Mouse (Mus musculus) ES-CJ7 (cell line): ENCODE measurements around the gene Olfr547.
"Not testable (repeated sequence)": the region's sequence is repeated elsewhere in the genome, so short reads cannot be mapped to it uniquely, and the experiment has no call there.

Experiments
- DNase-seq: peaks from one replicate; pipeline ENCODE4 v3.0.0; 2011; ENCODE audit warnings: low read depth, low spot score

The Olfr547 gene

DNA sequence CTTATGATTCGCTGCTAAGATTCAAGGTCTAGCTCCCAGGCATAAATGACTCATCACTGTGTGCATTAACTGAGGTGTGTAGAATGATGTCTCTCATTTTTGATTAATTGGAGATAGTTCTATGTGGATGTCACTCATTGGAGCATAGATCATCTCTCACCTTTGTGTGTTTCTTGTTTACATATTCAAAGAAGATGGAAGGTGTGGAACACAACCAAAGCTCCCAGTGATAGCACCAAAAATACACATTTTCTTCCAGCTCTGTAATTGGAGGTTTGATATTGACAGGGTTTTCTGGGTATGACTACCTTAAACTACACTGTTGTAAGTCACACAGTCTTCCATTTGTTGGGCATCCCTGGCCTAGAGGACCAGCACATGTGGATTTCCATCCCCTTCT is at the start of gene Olfr547:
Olfr547 (plus strand) TSS at position 301 of the 400 bp plus-strand sequence.
- DNase-seq = no peak

DNA sequence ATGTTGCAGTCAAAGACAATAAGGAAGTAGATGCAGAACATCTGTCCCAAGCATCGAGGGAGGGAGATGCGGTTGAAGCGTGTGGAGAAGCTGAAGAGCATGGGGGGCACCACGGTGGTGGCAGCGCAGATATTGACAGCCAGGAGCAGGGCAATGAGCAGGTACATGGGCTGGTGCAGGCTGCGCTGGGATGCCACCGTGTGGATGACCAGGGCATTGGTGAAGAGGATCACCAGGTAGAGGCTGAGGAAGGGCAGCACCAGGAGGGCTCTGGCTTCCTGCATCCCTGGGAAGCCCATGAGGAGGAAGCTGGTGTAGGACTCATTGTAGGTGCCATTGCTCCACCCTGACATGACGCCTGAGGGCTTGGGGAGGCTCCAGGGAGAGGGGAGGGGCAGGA is 49.8 kb upstream of the Olfr547 start:
- DNase-seq = not testable (repeated sequence)

DNA sequence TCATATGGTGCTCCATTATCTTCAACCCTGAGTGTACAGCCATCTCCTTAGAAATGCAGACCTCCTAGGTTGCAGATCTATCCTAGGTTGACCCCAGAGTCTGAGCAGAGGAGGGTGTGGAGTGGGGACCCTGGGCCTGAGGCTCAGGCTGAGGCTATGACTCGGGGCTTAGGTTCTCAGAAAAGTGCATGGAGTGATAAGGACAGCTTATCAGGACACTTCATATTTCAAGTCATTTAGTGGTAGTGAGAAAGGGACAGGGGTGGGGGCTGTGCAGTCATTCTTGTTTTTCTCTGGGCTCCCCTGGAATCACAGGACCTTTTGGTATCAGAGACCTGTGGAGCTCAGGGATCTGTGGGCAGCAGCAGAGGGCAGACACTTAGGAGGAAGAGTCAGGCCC is 48.4 kb upstream of the Olfr547 start:
- no peak for DNase-seq

DNA sequence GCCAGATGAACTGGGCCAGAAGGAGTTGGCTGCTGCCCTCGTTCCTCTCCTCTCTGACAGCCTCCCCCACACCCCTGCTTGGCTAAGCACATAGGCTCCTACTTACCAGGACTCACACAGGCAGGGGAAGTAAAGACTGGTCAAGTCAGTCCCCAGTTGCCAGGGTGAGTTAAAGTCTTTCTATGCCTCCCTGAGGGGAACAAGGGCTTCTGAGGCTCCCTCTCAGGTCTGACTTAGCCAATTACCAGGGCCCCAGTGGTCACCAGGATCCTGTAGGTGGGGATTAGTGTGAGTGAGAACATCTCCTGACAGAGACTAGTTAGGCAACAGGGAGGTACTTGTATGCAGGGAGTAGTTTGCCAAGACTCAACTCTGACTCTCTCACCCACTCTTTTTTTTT is 46.4 kb upstream of the Olfr547 start, which contains the start of gene Olfr544:
Olfr544 (minus strand) TSS at position 153 of the 400 bp plus-strand sequence.
- no peak for DNase-seq

DNA sequence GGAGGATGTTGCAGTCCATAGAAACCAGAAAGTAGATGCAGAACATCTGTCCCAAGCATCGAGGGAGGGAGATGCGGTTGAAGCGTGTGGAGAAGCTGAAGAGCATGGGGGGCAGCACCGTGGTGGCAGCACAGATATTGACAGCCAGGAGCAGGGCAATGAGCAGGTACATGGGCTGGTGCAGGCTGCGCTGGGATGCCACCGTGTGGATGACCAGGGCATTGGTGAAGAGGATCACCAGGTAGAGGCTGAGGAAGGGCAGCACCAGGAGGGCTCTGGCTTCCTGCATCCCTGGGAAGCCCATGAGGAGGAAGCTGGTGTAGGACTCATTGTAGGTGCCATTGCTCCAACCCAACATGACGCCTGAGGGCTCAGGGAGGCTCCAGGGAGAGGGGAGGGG is 40.1 kb upstream of the Olfr547 start:
- DNase-seq = not testable (repeated sequence)

DNA sequence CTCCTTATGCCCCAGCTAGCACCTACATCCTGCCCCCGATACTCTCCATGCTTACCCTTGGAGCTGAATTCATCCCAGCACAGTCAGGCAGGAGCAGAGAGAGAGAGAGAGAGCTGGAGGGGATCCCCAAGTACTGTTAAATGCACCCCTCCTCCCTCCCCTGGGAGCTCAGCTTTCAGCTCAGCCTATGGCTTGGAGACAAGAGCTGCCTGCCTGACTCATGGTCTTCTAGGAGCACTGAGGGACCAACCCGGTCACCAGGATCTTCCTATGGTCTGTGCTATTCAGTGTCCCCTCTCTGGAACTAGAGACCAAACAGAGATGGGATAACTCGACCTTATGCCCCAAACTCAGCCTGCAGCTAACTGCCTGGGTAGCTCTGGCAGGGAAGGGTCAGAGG is 35.1 kb upstream of the Olfr547 start, which contains the start of gene Olfr545:
Olfr545 (minus strand) TSS at position 101 of the 400 bp plus-strand sequence.
- no peak for DNase-seq

DNA sequence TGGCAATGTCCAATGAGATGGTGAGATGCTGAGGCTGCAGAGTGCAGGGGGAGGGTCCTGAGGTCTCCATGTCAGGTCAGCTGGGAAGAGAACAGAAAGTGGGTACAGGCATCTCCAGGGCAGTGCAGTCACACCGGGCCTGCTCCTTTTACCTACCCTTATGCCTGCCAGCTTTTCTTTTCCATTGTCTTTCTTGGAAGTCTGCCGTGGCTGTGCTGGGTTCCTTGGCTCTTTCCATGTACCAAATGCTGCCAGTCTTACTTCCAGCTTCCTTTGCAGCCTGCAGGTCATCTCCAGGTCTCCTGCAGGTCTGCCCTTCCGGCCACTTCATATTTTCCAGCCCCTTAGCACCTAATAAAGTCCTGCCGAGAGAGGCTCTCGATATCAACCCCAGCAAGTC is 32.6 kb upstream of the Olfr547 start:
- DNase-seq = no peak

DNA sequence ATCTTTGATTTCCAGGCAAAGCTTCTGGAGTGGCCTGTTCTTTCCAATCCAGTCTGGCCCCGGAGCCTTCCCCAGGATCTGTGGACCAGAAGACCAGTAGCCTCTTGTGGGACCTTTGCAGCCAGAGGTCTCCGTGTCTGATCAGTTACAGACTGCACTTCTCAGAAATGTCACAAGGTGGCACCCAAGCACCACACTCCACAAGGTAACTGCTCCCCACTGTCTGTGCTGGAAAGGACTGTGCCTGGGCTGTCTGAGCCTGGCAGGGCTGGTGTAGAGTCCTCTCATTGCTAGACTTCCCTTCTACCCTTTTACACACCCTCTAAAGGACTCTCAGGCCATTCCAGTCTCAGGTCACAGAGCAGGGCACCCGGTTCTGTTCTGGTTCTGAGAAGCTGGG is 27.7 kb upstream of the Olfr547 start:
- DNase-seq = peak; percentile 77

DNA sequence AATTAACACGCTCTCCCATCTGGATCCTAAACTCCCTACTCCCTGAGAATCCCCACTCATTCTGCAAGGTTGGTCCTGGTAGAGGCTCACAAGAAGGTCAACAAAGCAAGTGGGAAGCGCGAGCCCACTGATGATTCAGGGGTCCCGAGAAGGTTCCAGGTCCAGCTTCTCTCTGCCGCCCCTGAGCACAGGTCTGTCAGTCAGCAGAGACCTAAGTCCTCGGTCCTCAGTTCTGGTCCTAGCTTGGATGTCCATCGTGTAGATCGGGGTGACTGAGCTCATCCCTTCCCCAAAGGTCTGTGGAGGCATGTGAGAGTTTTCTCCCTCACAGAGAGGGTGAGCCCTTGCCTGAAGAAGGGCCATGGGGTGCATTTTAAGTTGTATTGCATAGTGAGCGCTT is 26.5 kb upstream of the Olfr547 start:
- no peak for DNase-seq

DNA sequence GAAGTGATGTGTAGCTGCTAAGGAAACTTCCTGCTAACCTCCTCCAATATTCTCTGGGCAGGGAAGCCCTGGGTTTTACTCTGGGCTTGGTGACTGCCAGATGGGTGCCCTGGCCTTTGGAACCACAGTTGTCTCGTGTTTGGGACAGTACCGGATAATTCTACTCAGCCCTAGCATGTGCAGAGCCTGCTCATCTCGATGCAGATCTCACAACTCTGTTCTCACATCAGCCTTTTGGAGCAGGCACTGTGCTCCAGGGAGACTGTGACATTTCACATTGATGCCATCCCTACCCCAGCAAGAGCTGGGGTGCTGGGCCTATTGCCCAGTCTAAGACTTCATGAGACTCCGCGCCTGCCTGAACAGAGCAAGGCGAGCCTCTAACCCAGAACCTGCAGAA is 25.9 kb upstream of the Olfr547 start:
- no peak for DNase-seq

DNA sequence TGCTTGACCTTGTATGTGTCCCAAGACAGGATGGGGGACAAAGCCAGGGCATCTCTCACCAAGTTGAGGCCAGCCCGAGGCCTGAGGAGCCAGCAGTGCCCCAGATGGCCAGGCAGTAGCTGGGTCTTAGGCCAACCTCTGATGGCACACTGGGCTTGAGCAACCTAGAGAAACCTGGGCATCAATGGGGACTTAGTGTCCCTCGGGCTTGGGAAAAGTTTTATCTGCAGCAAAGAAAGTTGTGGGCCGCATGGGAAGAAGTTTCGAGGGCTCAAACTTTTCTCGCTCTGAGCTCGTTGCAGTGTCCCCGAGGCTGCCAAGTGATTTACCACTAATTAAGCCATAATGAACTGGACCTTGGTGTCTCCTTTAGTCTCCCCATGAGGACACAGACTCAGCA is 24.8 kb upstream of the Olfr547 start:
- DNase-seq = no peak

DNA sequence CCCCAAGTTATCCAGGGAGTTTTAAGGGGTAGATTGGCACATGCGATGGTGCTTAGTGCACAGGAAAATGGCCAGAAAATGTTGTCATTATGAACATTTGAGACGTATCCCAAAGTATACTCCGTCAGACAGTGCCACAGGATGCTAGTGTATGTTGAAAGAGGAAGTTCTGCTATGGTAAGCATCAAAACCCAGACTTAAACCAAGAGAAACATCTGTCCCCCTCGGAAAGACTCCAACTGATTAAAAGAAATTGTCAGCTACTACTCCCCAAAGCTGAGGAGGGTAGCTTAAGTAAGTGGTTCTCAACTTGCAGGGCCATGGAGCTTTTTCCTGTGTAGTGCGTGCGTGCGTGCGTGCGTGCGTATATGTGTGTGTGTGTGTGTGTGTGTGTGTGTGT is 22.6 kb upstream of the Olfr547 start:
- DNase-seq = no peak

DNA sequence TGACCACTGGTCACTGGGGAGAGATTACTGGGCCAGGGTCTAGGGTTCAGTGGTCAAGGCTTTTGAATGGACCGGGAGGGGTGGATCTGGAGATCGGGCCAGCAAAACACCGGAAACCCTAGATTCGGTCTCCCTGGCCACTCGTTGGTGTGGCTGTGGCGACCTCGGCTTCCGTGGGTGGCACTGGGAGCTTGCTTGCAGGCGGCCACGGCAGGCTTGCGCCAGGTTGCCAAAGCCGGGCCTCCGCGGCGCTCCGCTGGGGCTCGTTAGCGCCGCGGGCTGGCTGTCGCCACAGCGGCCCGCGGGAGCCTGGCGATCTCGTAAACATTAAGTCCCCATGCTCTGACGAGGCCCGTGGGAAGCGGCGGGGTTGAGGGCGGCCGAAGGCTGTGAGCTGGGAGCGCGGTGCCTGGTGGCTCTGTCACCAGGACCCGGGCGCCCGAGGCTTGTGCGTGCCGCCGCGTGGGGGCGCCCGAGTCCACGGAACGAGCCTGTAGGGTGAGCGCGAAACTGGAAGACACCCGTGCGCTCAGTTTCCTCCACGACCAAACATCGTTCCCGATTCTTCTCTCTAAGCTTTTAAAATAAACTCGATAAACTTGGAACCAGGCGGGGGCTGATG is 21.6 kb upstream of the Olfr547 start:
- DNase-seq = peak; percentile 77

DNA sequence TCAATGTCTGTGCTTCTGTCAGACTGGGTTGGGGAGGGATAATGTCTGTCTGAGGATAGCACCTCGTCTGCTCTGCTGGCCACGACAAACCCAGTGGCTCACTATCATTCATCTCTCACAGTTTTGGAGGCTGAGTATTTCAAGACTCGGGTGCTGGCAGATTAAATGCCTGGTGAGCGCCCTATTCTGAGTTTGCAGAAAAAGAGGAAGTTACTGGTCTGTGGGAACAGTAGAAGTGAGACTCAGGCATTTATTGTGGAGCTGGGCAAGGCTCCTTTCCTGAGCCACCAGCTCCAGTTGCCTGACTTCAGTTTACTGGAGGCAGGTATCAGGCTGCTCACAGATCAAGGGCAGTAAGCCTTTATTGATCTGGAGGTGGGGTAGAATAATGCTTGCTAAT is 20.4 kb upstream of the Olfr547 start:
- DNase-seq = no peak

DNA sequence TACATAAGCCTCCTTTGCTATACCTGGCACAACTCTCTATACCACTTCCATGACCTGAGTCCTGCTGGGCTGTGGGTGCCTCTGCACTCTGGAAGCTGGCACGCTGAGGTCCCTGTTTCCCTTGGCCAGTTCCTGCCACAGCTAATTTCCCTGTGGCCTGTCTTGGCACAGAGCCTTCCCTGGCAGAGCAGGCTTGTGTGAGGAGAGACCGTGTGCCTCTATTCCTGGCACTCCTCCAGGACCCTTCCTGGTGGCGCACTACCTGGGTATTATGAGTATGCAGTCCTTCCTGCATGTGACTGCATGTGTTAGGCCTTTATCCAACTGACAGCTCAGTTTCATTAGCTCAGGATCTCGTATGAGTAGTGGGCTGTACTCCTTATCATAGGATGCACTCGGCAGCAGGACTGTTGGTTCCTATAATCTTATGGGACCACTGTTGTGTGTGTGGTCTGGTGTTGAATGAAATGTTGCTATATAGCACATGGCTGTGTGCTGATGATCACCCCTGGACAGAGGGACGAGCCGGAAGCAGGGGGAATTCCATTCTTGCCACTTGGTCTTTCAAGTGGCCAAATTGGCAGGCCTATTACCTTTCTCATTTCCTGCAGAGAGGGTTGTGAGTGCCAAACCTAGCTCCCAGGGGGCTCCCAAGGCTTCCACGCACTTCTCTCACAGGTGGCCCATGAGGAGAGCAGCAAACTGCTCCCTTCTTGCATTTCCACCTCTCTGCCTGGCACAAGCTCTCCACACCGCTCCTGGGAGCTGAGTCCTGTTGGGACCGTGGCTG is 18.1 kb upstream of the Olfr547 start:
- no peak for DNase-seq

DNA sequence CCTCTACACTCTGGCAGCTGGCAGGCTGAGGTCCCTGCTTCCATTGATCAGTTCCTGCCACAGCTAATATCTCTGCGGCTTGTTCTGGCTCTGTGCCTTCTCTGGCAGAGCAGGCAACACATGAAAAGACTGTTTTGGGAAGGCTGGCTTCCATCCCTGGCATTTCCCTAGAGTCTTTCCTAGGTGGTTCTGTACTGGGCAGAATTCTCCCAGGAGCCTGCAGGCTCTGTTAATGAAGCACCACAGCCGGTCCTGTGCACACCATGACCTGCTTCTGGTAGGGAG is 17.6 kb upstream of the Olfr547 start:
- no peak for DNase-seq

DNA sequence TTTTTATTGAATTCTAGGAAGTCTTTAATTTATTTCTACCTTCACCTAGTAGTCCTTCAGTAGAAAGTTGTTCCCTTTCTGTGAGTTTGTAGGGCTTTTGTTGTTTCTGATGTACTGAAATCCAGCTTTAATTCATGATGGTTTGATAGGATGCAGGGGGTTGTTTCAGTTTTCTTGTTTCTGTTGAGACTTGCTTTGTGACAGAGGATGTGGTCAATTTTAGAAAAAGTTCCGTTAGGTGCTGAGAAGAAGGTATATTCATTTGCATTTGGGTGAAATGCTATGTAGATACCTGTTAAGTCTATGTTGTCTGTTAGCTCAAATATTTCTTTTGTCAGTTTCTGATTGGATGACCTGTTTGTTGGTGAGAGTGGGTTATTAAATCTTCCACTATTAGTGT is 5.5 kb upstream of the Olfr547 start:
- DNase-seq = no peak

DNA sequence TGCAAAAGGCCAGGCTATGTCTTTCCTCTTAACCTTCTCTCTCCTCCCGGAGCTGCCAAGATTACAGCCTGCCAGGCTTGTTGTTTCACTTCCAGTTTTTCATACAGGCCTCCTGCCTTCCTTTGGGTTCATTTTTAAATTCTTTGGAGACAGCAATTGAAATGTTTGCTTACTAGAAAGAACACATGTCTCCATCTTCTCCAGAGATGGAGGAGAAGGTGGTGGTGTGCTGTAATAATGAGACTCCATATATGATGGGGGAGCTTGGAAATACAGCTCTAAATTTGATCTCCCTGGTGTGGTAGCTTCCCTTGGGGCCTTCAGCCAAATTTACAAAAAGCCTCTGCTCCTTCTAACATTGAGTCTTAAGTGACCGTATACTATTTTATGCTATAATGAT is 6.0 kb downstream of the Olfr547 start, which contains the start of gene Olfr548-ps1:
Olfr548-ps1 (plus strand) TSS at position 301 of the 400 bp plus-strand sequence.
- no peak for DNase-seq

DNA sequence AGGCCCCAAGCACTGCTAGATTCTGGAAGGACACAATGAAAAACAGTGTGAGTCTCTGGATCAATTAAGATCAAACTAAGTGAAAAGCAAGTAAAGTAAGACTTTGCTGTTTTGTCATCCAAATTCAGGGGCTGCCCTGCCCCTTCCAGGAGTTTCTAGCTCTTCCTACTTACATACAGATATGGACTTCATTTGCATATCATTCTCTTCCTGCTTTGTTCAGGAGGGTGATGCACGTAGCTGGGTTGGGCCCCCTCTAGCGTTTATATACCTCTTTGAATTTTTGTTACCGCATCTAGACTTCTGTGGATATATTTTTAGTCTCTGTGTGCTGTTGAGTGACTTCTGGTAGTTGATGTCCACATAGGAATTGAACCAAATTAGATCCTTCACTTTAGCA is 6.7 kb downstream of the Olfr547 start:
- peak; percentile 17 for DNase-seq

DNA sequence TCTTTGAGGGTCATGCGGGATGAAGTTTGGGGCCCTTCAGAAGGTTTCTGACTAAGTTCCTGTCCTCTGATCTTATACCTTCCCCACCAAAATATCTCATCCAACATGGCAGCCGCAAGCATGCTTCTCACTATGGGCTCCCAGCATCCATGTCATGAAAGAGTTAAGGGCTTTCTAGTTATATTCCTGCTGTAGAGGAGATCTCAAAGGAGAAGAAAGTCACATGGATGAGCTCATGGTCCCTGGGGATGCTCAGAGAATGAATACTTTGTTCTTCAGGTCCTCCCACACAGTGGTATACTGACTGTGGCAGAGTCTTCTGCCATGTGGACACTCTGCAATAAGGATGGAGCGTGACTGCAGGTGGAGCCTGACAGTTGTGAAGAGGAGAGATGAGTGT is 15.0 kb downstream of the Olfr547 start, which contains the start of gene Olfr549:
Olfr549 (plus strand) TSS at position 301 of the 400 bp plus-strand sequence.
- DNase-seq = no peak

DNA sequence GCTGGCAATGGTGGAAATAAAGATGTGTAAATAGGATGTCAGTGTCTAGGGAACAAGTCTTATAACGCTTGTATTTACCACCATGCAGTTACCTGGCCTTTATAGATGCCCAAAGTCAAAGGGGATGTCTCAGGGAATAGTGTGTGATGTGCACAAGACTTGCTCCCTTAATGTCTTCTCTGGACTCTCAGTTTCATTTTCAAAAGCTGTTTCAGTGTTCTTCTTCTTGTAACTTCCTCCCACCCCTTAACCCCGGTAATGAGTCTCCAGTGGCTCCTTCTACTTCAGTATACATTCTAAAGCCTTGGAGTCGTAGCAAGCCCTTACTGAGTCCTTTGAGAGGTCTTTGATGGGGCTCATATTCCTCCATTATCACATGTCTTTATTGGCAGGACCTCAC is 18.7 kb downstream of the Olfr547 start:
- no peak for DNase-seq

DNA sequence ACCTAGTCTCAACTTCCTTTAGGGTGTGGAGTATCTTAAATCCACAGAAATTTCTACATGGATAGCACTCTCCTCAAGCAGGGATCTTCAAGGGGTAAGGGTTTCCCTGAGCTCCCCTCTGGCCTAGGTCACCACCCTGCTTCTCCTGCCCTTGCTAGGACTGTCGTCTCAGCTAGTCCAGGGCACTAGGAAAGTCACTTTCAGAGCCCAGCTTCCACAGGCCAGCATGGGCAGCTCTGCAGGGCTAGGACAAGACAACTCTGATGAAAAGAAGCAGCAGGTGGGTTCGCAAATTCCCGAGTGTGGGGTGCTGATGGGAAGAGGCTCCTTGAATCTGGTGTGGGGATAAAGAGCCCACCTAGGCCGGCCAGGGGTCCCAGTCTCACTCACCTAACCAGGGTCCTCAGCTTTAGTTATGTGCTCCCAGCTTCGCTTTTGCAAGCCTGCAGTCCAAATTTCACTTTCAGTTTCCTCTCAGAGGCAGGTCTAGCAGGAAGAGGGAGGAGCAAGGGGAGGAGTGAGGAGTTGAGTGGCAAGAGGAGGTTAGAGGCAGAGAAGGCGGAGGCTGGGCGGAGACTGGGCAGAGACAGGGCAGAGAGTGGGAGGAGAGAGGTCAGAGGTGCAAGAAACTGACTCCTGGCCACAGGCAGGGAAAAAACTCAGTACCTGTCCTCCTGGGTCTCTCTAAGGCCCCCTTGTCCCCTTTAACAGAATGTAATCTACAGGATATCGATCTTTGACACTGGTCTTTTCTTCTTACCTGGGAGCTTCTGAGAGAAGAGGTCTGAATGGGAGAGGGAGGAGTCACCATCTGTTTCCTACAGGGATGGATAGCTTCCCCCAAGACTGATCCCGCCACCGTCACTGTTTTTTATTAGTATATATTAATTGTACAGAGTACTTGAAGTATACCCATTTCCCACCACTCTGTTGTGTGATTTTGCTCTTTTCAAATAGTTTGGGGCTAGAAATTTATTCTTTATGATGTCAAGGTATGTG is 30.7 kb downstream of the Olfr547 start, which contains the start of gene Trim21:
Trim21 (minus strand) TSS at position 488 of the 999 bp plus-strand sequence.
- DNase-seq = peak; percentile 59
